Mouse (Mus musculus): ENCODE measurements around the gene Dnah12. TPM values are rescaled to one million over a fixed set of nuclear protein-coding genes. Genes with fewer than 3 reads are reported as not detected.

The Dnah12 gene
- polyA plus RNA-seq, 1 experiment = not detected

DNA sequence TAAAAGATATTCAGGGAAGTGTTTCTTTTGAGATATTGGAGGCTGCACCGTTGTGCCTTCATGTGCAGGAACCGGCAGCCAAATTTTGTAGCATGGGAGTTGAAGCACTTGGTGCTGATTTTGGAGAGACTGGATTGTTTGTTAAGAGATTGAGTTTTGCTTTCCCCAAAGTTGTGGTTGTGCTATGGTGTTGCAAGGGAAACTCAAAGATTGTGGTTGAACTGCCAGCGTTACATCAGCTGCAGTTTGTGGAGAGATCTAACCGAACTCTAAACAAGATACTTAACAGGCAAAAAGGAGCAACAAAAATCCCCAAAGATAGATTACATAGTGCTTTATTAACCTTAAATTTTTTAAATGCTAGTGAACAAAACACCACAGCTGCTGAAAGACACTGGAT, 242.5 kb downstream of the Dnah12 start:
- Histone ChIP-seq H3K36me3 (ENCODE audit: control insufficient read depth, insufficient read depth) (peaks cover 11% of the 10 kb centered on the region), H3K4me2 (ENCODE audit: low read depth) (no peak overlapping the region), H3K4me3 (no peak overlapping the region), H3K79me2 (ENCODE audit: control insufficient read depth, insufficient read depth) (no peaks in the 10 kb centered on the region), H3K27me3 (ENCODE audit: control insufficient read depth, insufficient read depth, insufficient read length) (no peaks in the 10 kb centered on the region), H3ac (ENCODE audit: control insufficient read depth, insufficient read length) (no peak overlapping the region)
- TF ChIP-seq POLR2A (IDR thresholded peaks at IDR 0.05; ENCODE audit: insufficient read length, low read depth) = no peak

Other genes starting within 250 kb of the Dnah12 start
- gene Slmap, start 158.3 kb upstream of the Dnah12 start, polyA plus RNA-seq (2012; fragmentation: generic; extraction: Trizol) = 15.5 TPM
- 4.5 TPM for gene Dennd6a, start 119.4 kb upstream of the Dnah12 start, polyA plus RNA-seq (2012; fragmentation: generic; extraction: Trizol)
- gene Arf4, start 55.2 kb upstream of the Dnah12 start, polyA plus RNA-seq (2012; fragmentation: generic; extraction: Trizol) = 128 TPM
- gene Pde12, start 23.4 kb upstream of the Dnah12 start, polyA plus RNA-seq (2012; fragmentation: generic; extraction: Trizol) = 3.4 TPM
- gene Asb14, start 201.3 kb downstream of the Dnah12 start, polyA plus RNA-seq (2012; fragmentation: generic; extraction: Trizol) = 0.66 TPM

Data from myocyte (in vitro differentiated cells).